Comparison of ENCODE assay signal across 23 mouse cellular contexts in genomic region chr13:53052188-53052587, GRCm38 (mm10).
DNase-seq lines count a peak whose midpoint lies in the region; ATAC-seq and TF ChIP-seq lines count a peak whose summit lies in the region.
"Had no signal": no experiment of that assay in that cellular context is flagged by ENCODE, and none has a peak within 500 bp of the region (broad histone marks: within the 10 kb centered on the region; RNA-seq: fewer than 3 reads in every experiment).

No protein-coding gene starts in this region.

- H3K79me2 ChIP-seq in CH12.LX (replicated peaks; ENCODE audit: control insufficient read depth, extremely low read depth, insufficient read depth, poor library complexity, severe bottlenecking), result no peaks in the 10 kb centered on the region

- TF ChIP-seq CTCF in CH12.LX (conservative IDR thresholded peaks at IDR 0.05 in 1 of 2, IDR thresholded peaks at IDR 0.05 in 1 of 2; ENCODE audit: low read depth in 2 of 2, low read length in 2 of 2), result no peak

- no peak for DNase-seq in neural tube, embryonic 10.5 days (ENCODE audit: extremely low spot score, low spot score)
- peak; percentile 16 for DNase-seq in testis, postnatal 10 days (ENCODE audit: low spot score)
- DNase-seq in testis, postnatal 14 days (ENCODE audit: low spot score), result no peak
- peak; percentile 59 for DNase-seq in A20 (ENCODE audit: low read depth, low spot score)
- peak; percentile 40 for DNase-seq in CH12.LX (ENCODE audit: extremely low read depth)
- no peak for DNase-seq in gastrocnemius, postnatal 14 days
- DNase-seq in retina, postnatal 1 day, result no peak
- DNase-seq: adrenal gland, adult 2 months; adrenal gland, adult 8-10 months; adrenal gland, postnatal 10 days; adrenal gland, postnatal 14 days; adrenal gland, postnatal 25 days; adrenal gland, postnatal 36 days; B cell, adult 2 months; cerebellum, adult 11 months; cerebellum, adult 11-12 months; cerebellum, adult 18-20 months; cerebellum, adult 2 months had no signal

- H3K4me1 ChIP-seq in neural tube, embryonic 15.5 days, result peaks cover 12% of the 10 kb centered on the region; the same call in 1 of the 2 replicates
- peaks cover 6 to 48% of the 10 kb centered on the region in 2 experiments; a peak in 3 of 4 replicates for H3K4me1 ChIP-seq in CH12.LX (ENCODE audit: control insufficient read depth in 1 of 2, insufficient read depth in 2 of 2)

- dilution Hi-C loops in CH12.LX (cut with MboI; ENCODE audit: extremely low pct_ligation_motif_present, extremely low pct_unique_long_range_greater_than_20kb, low sequenced_read_pairs), result no loop called here

- no peaks in the 10 kb centered on the region for H3K36me3 ChIP-seq in neural tube, embryonic 15.5 days
- no peaks in the 10 kb centered on the region for H3K36me3 ChIP-seq in CH12.LX (replicated peaks in 1 of 2; ENCODE audit: control insufficient read depth in 1 of 2, insufficient read depth in 1 of 2, low read length in 1 of 2)
- H3K36me3 ChIP-seq: G1E had no signal

- ATAC-seq in neural tube, embryonic 15.5 days (ENCODE audit: low FRiP score), result no peak
- ATAC-seq: activated CD4-positive, CD25-positive, alpha-beta regulatory T cell, adult 4 months; CD4-positive, CD25-positive, alpha-beta regulatory T cell, adult 4 months; Patski had no signal

- no peak overlapping the region for H3K4me3 ChIP-seq in neural tube, embryonic 15.5 days (replicated peaks)
- no peak overlapping the region for H3K4me3 ChIP-seq in CH12.LX (replicated peaks in 1 of 3; ENCODE audit: low read depth in 2 of 3, low read length in 2 of 3, poor library complexity in 1 of 3)

- H3K27ac ChIP-seq in neural tube, embryonic 15.5 days (replicated peaks), result peak overlapping the region; percentile 54; the same call in 1 of the 2 replicates
- no peak overlapping the region for H3K27ac ChIP-seq in CH12.LX (ENCODE audit: insufficient read depth, low read depth)

- H3K27me3 ChIP-seq in neural tube, embryonic 15.5 days (replicated peaks), result no peaks in the 10 kb centered on the region
- no peaks in the 10 kb centered on the region for H3K27me3 ChIP-seq in CH12.LX (replicated peaks)
- H3K27me3 ChIP-seq: Patski had no signal

- no peak overlapping the region for H3K4me2 ChIP-seq in neural tube, embryonic 15.5 days
- H3K4me2 ChIP-seq in CH12.LX (ENCODE audit: insufficient read depth, low read depth, poor library complexity, severe bottlenecking), result peak overlapping the region; percentile 69

- TF ChIP-seq EP300 in CH12.LX (IDR thresholded peaks at IDR 0.05; ENCODE audit: low read length), result no peak; the same call in 1 of the 2 replicates

- intact Hi-C loops in gastrocnemius, postnatal 14 days (cut with DNase I; ENCODE audit: low total_unique reads), result no loop called here

- no peaks in the 10 kb centered on the region for H3K9me3 ChIP-seq in neural tube, embryonic 15.5 days (replicated peaks)
- H3K9me3 ChIP-seq in CH12.LX (replicated peaks; ENCODE audit: low read length), result peaks cover 3% of the 10 kb centered on the region

- WGBS in neural tube, embryonic 15.5 days, result 77% methylated on average over 10 of the region's 10 CpGs

- no peak overlapping the region for H3K9ac ChIP-seq in neural tube, embryonic 15.5 days (replicated peaks)
- H3K9ac ChIP-seq in CH12.LX (ENCODE audit: insufficient read depth, low read depth), result no peak overlapping the region

- TF ChIP-seq RAD21 in CH12.LX (IDR thresholded peaks at IDR 0.05; ENCODE audit: low read depth, low read length), result no peak

- in situ Hi-C loops in CH12.LX (cut with MboI; ENCODE audit: low pct_ligation_motif_present, low pct_unique_long_range_greater_than_20kb, low sequenced_read_pairs), result no loop called here

- no peak for TF ChIP-seq POLR2A in CH12.LX (IDR thresholded peaks at IDR 0.05; ENCODE audit: low read depth, low read length)

TF ChIP-seq in CH12.LX, 34 proteins besides CTCF, POLR2A, EP300 and RAD21:
- TF ChIP-seq TBP (conservative IDR thresholded peaks at IDR 0.05; ENCODE audit: low read depth, low read length) (no peak), MEF2A (IDR thresholded peaks at IDR 0.05; ENCODE audit: borderline replicate concordance, low read depth, low read length) (peak; percentile 69; the same call in 1 of the 2 replicates)

Comparison
In these comparisons a context has a peak if more than half of its experiments do, and no peak if none do; other contexts are left out.
1. DNase-seq: peak in testis, postnatal 10 days (single experiment), A20 (single experiment) and CH12.LX (single experiment); none in neural tube, embryonic 10.5 days (single experiment), testis, postnatal 14 days (single experiment), gastrocnemius, postnatal 14 days (single experiment) and retina, postnatal 1 day (single experiment).